Mouse (Mus musculus) embryonic facial prominence, embryonic 11.5 days (tissue): ENCODE results near the gene Il2ra. TPM values are rescaled to one million over a fixed set of nuclear protein-coding genes. Genes with fewer than 3 reads are reported as not detected.

Experiments
- ATAC-seq: fragments of 200-750 bp; cut with Nextera tagmentation; replicated peaks from 2 replicates; pipeline ENCODE4 v1.8.0; 2017; ENCODE audit warnings: low read depth; ENCODE audit not compliant: insufficient number of reproducible peaks, low FRiP score, low TSS enrichment
- DNase-seq: peaks from one replicate; pipeline ENCODE4 v3.0.0-alpha.2; 2015; ENCODE audit warnings: low spot score
- H3K27ac ChIP-seq: fragments of 300-500 bp; sonication (generic); replicated peaks from 2 replicates; pipeline ENCODE4 v1.5.1; 2014; ENCODE audit warnings: mild to moderate bottlenecking, low read depth, low read length, control low read depth
- H3K27me3 ChIP-seq: fragments of 300-500 bp; sonication (generic); 2 replicates; pipeline ENCODE4 v1.6.1; 2014; ENCODE audit warnings: mild to moderate bottlenecking, low read length, moderate library complexity, mixed read lengths; ENCODE audit not compliant: control insufficient read depth, insufficient read depth
- H3K36me3 ChIP-seq: fragments of 300-500 bp; sonication (generic); replicated peaks from 2 replicates; pipeline ENCODE4 v1.6.1; 2014; ENCODE audit warnings: low read depth, mild to moderate bottlenecking, low read length, moderate library complexity, mixed read lengths; ENCODE audit not compliant: control insufficient read depth, insufficient read depth
- H3K4me1 ChIP-seq: fragments of 300-500 bp; sonication (generic); 2 replicates; pipeline ENCODE4 v1.6.1; 2014; ENCODE audit warnings: low read length, mixed read lengths; ENCODE audit not compliant: control insufficient read depth, insufficient read depth
- H3K4me2 ChIP-seq: fragments of 300-500 bp; sonication (generic); 2 replicates; pipeline ENCODE4 v1.6.1; 2014; ENCODE audit warnings: low read depth, mild to moderate bottlenecking, control low read depth, low read length, moderate library complexity
- H3K4me3 ChIP-seq: fragments of 300-500 bp; sonication (generic); 2 replicates; pipeline ENCODE4 v1.5.1; 2014; ENCODE audit warnings: low read depth, low read length, control low read depth
- H3K9ac ChIP-seq: fragments of 300-500 bp; sonication (generic); replicated peaks from 2 replicates; pipeline ENCODE4 v1.6.1; 2014; ENCODE audit warnings: mild to moderate bottlenecking, control low read depth, low read length
- H3K9me3 ChIP-seq: fragments of 300-500 bp; sonication (generic); replicated peaks from 2 replicates; pipeline ENCODE4 v1.6.1; 2016; ENCODE audit warnings: mild to moderate bottlenecking, low read length, inconsistent platforms, mixed read lengths; ENCODE audit not compliant: control insufficient read depth
- WGBS: fragments of 180-500 bp; shearing (Covaris S2); extraction: QIAGEN DNeasy Blood & Tissue Kit; methylation state at CpG from one replicate; pipeline ENCODE4 v1.1.7; 2014; 5-methylcytosine and 5-hydroxymethylcytosine counted together
- polyA plus RNA-seq: library from polyadenylated mRNA; unstranded; fragments of >200 nt; fragmentation: Nextera tagmentation; extraction: Ambion mirVana; gene quantifications from 2 replicates; pipeline ENCODE4 v1.2.1, GENCODE M21; 2014

The Il2ra gene
- polyA plus RNA-seq, 1 experiment from 2014 or later: not detected

GRCm38 (mm10) chr2:11636138-11636480 lies 6.5 kb upstream of the Il2ra start:
- no peak for ATAC-seq
- WGBS: 71% methylated on average over 3 of the region's 3 CpGs
- no peak overlapping the region for H3K9ac ChIP-seq

GRCm38 (mm10) chr2:11637115-11637514 lies 5.5 kb upstream of the Il2ra start:
- no peak overlapping the region for H3K27ac ChIP-seq
- no peaks in the 10 kb centered on the region for H3K36me3 ChIP-seq
- DNase-seq: no peak
- no peaks in the 10 kb centered on the region for H3K9me3 ChIP-seq
- no peak for ATAC-seq
- H3K9ac ChIP-seq: no peak overlapping the region
- 70% methylated on average over 1 of the region's 1 CpGs for WGBS
- no peaks in the 10 kb centered on the region for H3K27me3 ChIP-seq
- no peak overlapping the region for H3K4me3 ChIP-seq
- no peaks in the 10 kb centered on the region for H3K4me1 ChIP-seq
- no peak overlapping the region for H3K4me2 ChIP-seq

More at GRCm38 (mm10) chr2:11636138-11636480, 6.5 kb upstream of the Il2ra start:
- Histone ChIP-seq H3K4me3 (no peak overlapping the region), H3K4me1 (no peaks in the 10 kb centered on the region), H3K9me3 (no peaks in the 10 kb centered on the region), H3K4me2 (no peak overlapping the region), H3K27me3 (no peaks in the 10 kb centered on the region), H3K36me3 (no peaks in the 10 kb centered on the region), H3K27ac (no peak overlapping the region)
- DNase-seq: no peak

- no peak for ATAC-seq
- Histone ChIP-seq H3K4me1 (no peaks in the 10 kb centered on the region), H3K4me3 (no peak overlapping the region), H3K9ac (no peak overlapping the region), H3K27ac (no peak overlapping the region), H3K27me3 (no peaks in the 10 kb centered on the region), H3K9me3 (no peaks in the 10 kb centered on the region), H3K36me3 (no peaks in the 10 kb centered on the region), H3K4me2 (no peak overlapping the region)
- 88% methylated on average over 1 of the region's 1 CpGs for WGBS
- DNase-seq: no peak
These were observed 1.4 kb downstream of the Il2ra start for GRCm38 (mm10) chr2:11644057-11644456.

GRCm38 (mm10) chr2:11645297-11645696 lies 2.7 kb downstream of the Il2ra start:
- no peak overlapping the region for H3K4me2 ChIP-seq
- DNase-seq (no peak), ATAC-seq (no peak)
- H3K9ac ChIP-seq: no peak overlapping the region
- no peak overlapping the region for H3K4me3 ChIP-seq
- H3K4me1 ChIP-seq: no peaks in the 10 kb centered on the region
- no peaks in the 10 kb centered on the region for H3K36me3 ChIP-seq
- no peaks in the 10 kb centered on the region for H3K9me3 ChIP-seq
- WGBS: 87% methylated on average over 2 of the region's 2 CpGs
- H3K27me3 ChIP-seq: no peaks in the 10 kb centered on the region
- H3K27ac ChIP-seq: no peak overlapping the region

GRCm38 (mm10) chr2:11651476-11651875 lies 8.9 kb downstream of the Il2ra start:
- Histone ChIP-seq H3K4me1 (no peaks in the 10 kb centered on the region), H3K36me3 (no peaks in the 10 kb centered on the region), H3K27me3 (no peaks in the 10 kb centered on the region), H3K4me3 (no peak overlapping the region), H3K4me2 (no peak overlapping the region), H3K9me3 (no peaks in the 10 kb centered on the region), H3K9ac (no peak overlapping the region), H3K27ac (no peak overlapping the region)
- 67% methylated on average over 3 of the region's 3 CpGs for WGBS
- ATAC-seq: no peak
- DNase-seq: no peak

- no peaks in the 10 kb centered on the region for H3K9me3 ChIP-seq
- no peak overlapping the region for H3K9ac ChIP-seq
- DNase-seq: no peak
- H3K4me3 ChIP-seq: no peak overlapping the region
- H3K36me3 ChIP-seq: no peaks in the 10 kb centered on the region
- no peak overlapping the region for H3K27ac ChIP-seq
- ATAC-seq: no peak
- H3K27me3 ChIP-seq: no peaks in the 10 kb centered on the region
- 76% methylated on average over 3 of the region's 3 CpGs for WGBS
- no peaks in the 10 kb centered on the region for H3K4me1 ChIP-seq
- H3K4me2 ChIP-seq: no peak overlapping the region
These were observed 9.6 kb downstream of the Il2ra start for GRCm38 (mm10) chr2:11652196-11652595.

- H3K27ac ChIP-seq: no peak overlapping the region
- H3K9ac ChIP-seq: no peak overlapping the region
- no peaks in the 10 kb centered on the region for H3K9me3 ChIP-seq
- no peak overlapping the region for H3K4me2 ChIP-seq
- no peak overlapping the region for H3K4me3 ChIP-seq
- WGBS: 66% methylated on average over 2 of the region's 2 CpGs
- no peaks in the 10 kb centered on the region for H3K36me3 ChIP-seq
- no peaks in the 10 kb centered on the region for H3K4me1 ChIP-seq
- DNase-seq (no peak), ATAC-seq (no peak)
- H3K27me3 ChIP-seq: no peaks in the 10 kb centered on the region
These were observed 10.2 kb downstream of the Il2ra start for GRCm38 (mm10) chr2:11652780-11653179.

- Histone ChIP-seq H3K4me3 (no peak overlapping the region), H3K27ac (no peak overlapping the region)
These were observed 10.7 kb downstream of the Il2ra start for GRCm38 (mm10) chr2:11653330-11653729.

More at GRCm38 (mm10) chr2:11653330-11653729, 10.7 kb downstream of the Il2ra start:
- no peaks in the 10 kb centered on the region for H3K36me3 ChIP-seq
- H3K4me1 ChIP-seq: no peaks in the 10 kb centered on the region
- H3K4me2 ChIP-seq: no peak overlapping the region
- no peak overlapping the region for H3K9ac ChIP-seq
- no peak for ATAC-seq
- H3K9me3 ChIP-seq: no peaks in the 10 kb centered on the region
- WGBS: 47% methylated on average over 6 of the region's 6 CpGs
- DNase-seq: no peak
- no peaks in the 10 kb centered on the region for H3K27me3 ChIP-seq
